Mouse (Mus musculus) brain, embryonic 18.5 days (tissue): ENCODE results near the gene Ppm1h.

Experiments used
- DNase-seq: peaks from one replicate; pipeline ENCODE4 v3.0.0-alpha.2; 2012; ENCODE audit warnings: low read depth, low spot score

Gene Ppm1h

DNA sequence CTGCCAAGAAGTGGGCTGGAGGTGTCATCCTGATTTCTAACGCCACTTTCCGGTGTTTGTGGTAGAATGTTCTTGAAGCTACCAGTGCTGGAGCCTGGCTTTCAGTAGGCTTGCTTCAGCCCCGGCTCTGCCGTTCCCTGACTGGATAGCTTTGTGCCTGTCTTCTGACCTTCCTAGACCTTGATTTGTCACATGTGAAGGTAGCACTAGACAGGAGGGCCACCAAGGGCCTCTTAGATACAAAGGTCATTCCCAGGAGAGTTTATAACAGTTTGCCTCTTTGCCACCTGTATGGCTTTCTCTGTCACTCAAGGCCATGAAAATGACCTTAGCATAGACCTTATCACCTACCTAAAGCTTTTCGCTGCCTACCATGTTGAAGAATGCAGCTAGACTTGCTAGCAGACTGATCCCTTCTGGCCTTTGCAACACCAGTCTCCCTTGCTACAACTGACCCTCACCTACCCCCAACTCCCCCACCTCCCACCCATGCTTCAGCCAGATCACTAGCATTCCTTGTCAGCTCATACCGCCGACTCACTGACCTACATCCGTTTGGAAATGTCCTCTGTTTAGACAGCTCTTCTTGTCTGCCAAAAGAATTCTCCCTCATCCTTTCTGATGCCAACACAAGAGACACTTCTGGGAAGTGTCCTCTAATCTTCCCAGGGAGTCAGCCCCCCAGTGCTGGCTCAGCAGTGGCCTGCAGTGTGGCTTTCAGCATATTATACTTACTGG lies 180.5 kb downstream of the Ppm1h start:
- no peak for DNase-seq

DNA sequence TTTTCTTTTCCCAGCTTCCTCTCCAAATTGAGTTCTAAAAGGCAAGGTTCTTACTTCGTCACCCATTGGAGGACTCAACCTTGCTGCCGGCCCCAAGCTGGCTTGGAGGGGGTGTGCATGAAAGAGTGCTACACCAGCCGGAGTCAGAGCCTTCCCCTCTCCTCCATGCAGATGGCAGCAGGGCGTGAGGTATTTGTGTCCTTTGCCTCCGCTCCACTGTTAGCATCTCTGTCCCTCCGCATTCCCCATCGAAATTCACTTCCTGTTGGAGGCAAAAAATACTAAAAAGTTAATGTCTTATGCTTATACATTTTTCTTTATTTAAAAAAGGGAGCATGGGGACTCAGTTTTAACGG lies 181.1 kb downstream of the Ppm1h start:
- DNase-seq, result no peak

DNA sequence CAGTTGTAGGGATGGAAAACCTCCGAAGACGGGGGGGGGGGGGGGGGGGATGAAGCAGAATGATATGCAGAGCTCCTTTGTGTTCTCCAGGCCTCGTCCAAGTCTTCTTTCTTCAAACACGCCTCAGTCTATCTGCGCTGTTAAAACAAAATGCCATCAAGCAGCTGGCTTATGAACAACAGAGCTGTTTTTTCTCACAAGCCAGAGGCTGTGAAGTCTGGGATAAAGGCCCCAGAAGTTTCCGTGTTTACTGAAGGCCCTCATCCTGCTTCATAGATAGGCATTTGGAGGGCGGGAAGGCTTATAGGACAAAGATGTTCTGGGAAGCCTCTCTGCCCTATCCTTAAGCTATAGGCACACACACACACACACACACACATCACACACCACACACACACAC lies 181.5 kb downstream of the Ppm1h start:
- DNase-seq, result no peak

GRCm38 (mm10) chr10:122861696-122862385 lies 183.3 kb downstream of the Ppm1h start:
- no peak for DNase-seq

DNA sequence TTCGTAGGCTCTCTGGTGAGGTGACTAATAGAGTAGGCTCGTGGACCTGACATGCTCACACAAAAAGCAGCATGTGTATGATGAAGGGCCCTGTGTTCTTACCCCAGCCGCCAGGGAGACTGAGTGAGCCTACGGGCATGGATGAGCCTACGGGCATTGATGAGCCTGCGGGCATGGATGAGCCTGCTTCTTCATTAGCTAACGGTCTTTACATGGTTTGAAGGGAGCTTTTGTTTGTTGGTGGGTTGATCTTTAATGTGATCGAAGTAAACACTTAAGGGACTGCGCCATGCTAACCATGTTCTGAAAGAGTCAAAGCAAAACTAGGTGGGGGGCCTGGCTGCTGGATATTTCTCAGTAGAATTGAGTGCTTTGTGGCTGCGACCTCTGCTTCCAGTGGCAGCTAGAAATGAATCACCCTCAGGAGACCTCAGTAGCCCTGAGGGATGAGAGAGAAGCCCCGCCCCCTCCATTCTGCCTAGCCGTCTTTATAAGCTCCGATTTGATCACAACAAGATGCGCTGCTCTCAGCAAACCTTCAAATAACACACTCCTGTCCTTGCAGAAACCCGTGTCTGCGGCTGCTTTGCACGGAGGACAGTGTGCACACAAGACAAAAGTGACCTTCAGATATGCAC lies 183.9 kb downstream of the Ppm1h start:
- DNase-seq, result no peak

- DNase-seq, result no peak
Measured at GRCm38 (mm10) chr10:122869865-122870503, 191.4 kb downstream of the Ppm1h start.

DNA sequence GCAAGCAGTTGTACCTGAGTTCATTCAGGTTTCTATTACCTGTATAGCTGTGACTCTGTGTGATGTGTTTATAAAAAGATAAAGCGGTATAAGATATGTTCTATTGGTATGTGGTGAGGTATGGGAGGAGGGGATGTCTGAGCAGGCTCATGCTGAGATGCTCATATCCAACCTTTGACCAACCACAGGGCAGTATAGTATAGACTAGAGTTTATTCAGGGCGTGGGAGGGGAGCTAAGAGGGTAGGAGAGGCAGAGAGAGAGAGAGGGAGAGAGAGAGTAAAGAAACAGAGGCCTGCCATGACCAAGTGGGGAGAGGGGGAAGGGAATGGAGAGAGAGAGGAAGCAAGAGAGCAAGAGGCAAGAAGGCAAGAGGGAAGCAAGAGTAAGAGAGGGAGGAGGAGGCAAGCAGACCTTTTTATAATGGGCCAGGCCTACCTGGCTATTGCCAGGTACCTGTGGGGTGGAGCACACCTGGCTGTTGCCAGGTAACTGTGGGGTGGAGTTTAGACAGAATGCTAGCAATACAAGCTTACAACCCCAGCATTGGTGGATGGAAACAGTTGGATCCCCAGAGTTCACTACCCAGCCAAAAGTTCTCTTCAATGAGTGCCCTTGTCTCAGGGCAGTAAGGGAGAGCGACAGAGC lies 192.4 kb downstream of the Ppm1h start:
- DNase-seq, result no peak

- no peak for DNase-seq
Measured at GRCm38 (mm10) chr10:122872720-122873119, 194.2 kb downstream of the Ppm1h start.

- no peak for DNase-seq
Measured at GRCm38 (mm10) chr10:122876964-122877363, 198.4 kb downstream of the Ppm1h start.

- no peak for DNase-seq
Measured at GRCm38 (mm10) chr10:122877436-122877835, 198.9 kb downstream of the Ppm1h start.

- DNase-seq, result no peak
Measured at GRCm38 (mm10) chr10:122881456-122881855, 202.9 kb downstream of the Ppm1h start.

DNA sequence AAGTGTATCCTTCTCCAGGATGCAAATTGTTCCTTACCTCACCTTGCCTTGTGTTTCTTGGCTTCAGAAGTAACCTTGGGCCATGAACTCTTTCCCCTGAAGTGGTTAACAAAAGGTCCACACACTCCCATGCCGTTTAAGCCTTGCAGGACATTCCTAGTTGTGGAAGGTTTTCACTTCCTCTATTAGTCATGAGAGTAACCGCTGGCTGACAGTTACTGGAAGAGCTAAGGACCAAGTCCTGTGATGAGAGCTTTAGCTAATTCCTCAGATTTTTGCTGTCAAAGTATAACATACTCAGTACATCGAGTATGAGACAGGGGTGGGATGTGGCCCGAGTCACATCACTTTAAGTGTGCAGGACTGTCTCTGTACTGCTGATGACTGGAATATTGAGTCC lies 204.1 kb downstream of the Ppm1h start:
- no peak for DNase-seq

- DNase-seq, result no peak
Measured at GRCm38 (mm10) chr10:122883823-122884743, 205.5 kb downstream of the Ppm1h start.

- DNase-seq, result no peak
Measured at GRCm38 (mm10) chr10:122885301-122885700, 206.7 kb downstream of the Ppm1h start.

- DNase-seq, result no peak
Measured at GRCm38 (mm10) chr10:122886055-122886915, 207.7 kb downstream of the Ppm1h start.

DNA sequence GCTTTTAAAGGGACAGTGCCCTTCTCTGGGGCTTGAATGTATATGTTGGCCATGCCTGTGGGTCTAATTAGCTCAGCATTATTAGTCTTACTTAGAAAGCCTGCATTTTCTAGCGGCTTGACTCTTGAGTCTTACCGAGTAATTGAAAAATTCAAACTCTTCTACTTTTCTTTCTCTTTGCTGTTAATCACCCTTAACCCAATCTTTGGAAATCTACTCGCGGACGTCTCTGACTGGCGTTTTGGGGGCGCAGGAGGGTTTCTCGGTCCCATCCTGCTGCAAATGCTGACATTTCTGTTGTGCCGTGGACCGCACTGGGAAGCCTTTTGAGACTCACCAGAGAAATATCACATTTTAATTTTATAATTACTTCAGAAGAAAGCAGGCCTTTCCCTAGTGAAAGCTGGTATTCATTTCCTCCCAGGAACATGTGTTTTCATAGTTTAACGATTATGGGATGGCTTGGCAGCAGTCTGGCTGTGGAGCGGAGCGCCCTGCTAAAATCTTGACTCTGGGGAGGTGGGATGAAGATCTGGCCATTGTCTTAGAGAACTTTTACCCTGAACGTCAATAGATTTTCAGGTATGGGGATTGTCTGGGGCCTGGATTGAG lies 208.5 kb downstream of the Ppm1h start:
- no peak for DNase-seq

DNA sequence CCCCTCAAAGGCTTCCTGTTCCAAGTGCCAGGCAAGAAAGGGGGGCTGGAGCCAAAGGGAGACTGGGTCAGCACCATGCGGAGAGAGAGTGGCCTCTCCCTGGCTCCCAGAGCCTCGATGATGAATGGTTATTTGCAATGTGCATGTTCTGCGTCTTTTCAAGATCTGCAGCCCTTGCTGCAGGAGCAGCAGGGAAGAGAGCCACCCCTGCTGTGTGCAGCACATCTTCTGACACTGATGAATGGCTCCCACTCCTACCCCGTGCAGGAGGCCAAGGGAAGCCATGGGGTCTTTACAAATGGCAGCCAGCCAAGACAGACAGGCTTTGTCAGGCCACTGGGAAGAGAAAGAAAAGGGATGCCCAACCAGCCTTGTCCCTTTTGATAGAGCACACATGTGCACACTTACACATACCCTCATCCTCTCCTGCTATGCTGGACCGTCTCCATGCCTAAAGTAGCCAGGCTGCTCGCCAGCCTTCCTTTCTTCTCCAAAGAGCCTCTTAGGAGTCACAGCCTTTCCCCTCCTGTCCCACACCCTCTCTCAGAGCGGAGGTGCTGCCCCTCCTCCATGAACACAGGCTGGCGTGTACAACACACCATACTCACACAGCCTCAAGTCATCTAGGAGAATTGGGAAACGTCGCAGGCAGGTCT lies 209.1 kb downstream of the Ppm1h start:
- no peak for DNase-seq

DNA sequence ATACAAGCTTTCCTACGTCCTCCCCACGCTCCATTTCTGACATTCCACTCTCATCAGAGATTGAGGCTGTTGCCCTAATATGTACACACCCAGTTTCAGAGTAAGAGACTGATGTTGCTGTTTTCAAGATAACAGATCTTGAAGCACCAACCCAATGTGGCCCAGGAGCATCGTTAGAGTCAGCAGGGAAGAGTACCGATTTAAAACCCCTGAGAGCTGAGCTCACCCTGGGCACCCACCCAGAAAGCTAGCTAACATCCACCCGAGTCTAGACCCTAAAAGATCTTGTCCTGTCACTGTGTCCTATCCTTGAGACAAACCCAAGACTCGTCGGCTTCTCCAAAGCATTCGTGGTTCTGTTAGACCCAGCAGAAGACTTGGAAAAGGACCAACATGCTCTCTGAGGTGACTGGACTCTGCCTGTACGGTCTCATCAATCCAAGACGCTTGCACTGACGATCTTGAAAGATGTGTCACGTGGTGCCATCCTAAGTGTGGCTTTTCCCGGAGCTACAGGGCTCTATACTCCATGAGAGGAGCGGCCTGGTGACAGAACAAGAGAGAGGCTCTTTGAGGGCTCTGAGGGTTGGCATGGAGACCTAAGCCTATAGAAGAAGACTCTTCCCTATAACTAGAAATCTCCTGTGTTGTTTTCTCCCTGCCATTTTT lies 212.3 kb downstream of the Ppm1h start:
- DNase-seq, result no peak
